Mouse (Mus musculus) left cerebral cortex, postnatal 25 days (tissue): ENCODE data around the gene Noxo1. TPM values are rescaled to one million over a fixed set of nuclear protein-coding genes. Genes with fewer than 3 reads are reported as not detected.

Experiments
- DNase-seq, 2 experiments: peaks; one replicate each; pipeline ENCODE4 v3.0.0; 2022; ENCODE audit warnings: low spot score in 2 of 2, mixed read lengths in 1 of 2
- intact Hi-C: fragments of 180-260 bp; cut with DNase I; formaldehyde crosslinking; loops from one replicate; pipeline ENCODE4 v1.15.1; 2025
- total RNA-seq, 2 experiments: library from RNA; stranded (reverse); gene quantifications; 2 replicates each; pipeline ENCODE4 v1.2.3; 2021

The Noxo1 gene
- total RNA-seq, 2 experiments from 2014 or later, result 3.1 to 3.7 TPM

DNA sequence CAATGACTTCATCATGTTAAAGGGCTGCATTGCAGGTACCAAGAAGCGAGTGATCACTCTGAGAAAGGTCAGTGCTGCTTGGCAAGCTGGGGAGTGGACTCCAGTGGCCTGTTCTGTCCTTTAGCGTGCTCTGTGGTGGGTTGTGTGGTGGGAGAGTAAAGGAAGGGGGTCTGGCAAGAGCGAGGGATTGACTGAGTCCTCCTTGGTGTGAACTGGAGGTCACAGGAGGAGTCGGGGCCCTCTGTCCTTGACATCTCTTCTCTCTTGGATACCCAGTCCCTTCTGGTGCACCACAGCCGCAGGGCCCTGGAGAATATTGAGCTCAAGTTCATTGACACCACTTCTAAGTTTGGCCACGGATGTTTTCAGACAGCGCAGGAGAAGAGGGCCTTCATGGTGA lies 39.4 kb downstream of the Noxo1 start:
- intact Hi-C loops, result no loop called here
- DNase-seq, result no peak

GRCm38 (mm10) chr17:24736330-24737051 lies 40.5 kb downstream of the Noxo1 start, which contains the start of gene Msrb1:
Gene Msrb1 (plus strand): TSS chr17:24736642.
- DNase-seq, result peak; percentile 86 to 97
- intact Hi-C loops, result no loop called here

DNA sequence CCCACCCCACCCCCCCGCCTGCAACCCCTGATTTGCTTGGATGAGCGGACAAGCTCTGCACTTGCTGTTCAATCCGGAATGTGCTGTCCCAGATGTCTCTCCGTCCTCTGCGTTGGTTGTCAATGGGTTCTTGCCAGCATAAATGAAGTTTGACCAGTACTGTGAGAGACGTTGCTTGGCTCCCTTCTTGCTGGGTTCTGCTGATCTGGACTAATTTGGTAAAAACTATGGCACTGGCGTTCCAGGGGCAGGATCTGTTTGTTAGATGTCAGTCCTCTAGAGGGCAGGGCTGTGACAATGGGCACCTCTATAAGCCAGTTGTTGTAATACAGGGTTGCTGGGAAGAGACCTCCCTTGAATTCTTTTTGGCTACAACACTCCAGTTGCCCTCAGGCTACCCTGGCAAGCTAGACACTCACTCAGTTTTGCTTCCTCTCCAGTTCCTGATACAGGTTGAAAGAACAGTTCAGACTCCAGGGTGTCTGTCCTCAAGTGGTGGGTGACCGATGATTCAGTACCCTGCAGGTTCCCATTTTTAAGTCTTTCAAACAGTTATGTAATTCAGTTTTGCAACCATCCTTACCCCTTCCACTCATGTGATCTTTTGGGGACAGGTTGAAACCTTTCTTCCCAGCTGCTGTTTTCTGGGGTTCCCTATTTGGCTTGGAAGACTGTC lies 41.2 kb downstream of the Noxo1 start:
- intact Hi-C loops, result no loop called here
- DNase-seq, result no peak

- intact Hi-C loops, result no loop called here
- DNase-seq, result no peak
Observed at GRCm38 (mm10) chr17:24738238-24738637, 42.2 kb downstream of the Noxo1 start.

DNA sequence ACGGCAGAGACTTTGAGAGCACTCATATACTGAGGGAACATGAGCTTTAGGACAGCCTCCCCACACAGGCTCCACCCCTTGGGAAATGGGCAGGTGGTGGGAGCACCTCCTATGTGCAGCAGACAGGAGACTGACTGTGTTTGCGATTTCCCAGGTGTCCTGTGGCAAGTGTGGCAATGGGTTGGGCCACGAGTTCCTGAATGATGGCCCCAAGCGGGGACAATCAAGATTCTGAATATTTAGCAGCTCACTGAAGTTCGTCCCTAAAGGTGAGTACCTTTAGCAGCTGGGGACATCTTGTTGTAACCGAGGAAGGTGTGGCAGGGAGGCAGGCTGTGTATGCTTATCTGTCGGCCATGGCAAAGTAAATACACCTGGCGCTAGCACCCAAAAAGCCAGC lies 43.9 kb downstream of the Noxo1 start:
- DNase-seq, result no peak
- intact Hi-C loops, result no loop called here

- no peak for DNase-seq
- intact Hi-C loops, result no loop called here
Observed at GRCm38 (mm10) chr17:24742307-24742706, 46.3 kb downstream of the Noxo1 start.

GRCm38 (mm10) chr17:24743896-24744295 lies 47.9 kb downstream of the Noxo1 start:
- intact Hi-C loops, result no loop called here
- DNase-seq, result no peak

- DNase-seq, result no peak
- intact Hi-C loops, result no loop called here
Observed at GRCm38 (mm10) chr17:24744381-24744780, 48.3 kb downstream of the Noxo1 start.

GRCm38 (mm10) chr17:24745526-24746497 lies 49.8 kb downstream of the Noxo1 start:
- intact Hi-C loops, result loop anchor here (1.0 to 5.0 kb wide), 2 partner anchors 71 to 136 kb away; no protein-coding TSS in a partner anchor

DNA sequence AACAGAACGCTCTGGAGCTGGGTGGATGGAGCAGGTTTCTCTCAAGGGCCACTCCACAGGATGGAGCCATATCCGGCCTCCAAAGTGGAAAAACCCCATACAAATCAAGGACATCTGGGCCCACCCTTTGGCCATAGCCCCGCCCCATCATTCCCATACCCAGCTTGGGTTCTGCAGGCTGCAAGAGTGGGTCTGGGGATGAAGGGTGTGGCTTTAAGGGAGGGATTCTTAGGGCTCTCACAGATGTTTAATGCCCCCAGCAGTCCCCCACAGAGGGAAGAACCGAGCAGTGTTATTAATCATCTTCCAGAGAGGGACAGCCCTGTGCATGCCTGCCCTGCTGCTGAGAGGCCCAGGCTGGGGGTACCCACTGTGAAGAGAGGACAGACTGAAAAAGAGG lies 51.0 kb downstream of the Noxo1 start:
- DNase-seq, result no peak
- intact Hi-C loops, result loop anchor here (5.0 kb wide), 1 partner anchor 135 kb away; no protein-coding TSS in a partner anchor

More at GRCm38 (mm10) chr17:24745526-24746497, 49.8 kb downstream of the Noxo1 start:
- peak; percentile 85 to 90 for DNase-seq

Other genes starting within 250 kb of the Noxo1 start
- 10 to 100 TPM; 30.4 to 33.2 TPM for gene E4f1, start 225.9 kb upstream of the Noxo1 start, total RNA-seq
- gene Pgp, start 225.8 kb upstream of the Noxo1 start, total RNA-seq, result 10 to 100 TPM; 70.2 to 72.3 TPM
- 1 to 10 TPM; 1.4 to 1.6 TPM for gene Bricd5, start 222.3 kb upstream of the Noxo1 start, total RNA-seq
- 10 to 100 TPM; 30.0 to 32.2 TPM for gene Mlst8, start 217.2 kb upstream of the Noxo1 start, total RNA-seq
- gene Caskin1, start 207.6 kb upstream of the Noxo1 start, total RNA-seq, result 100 to 1,000 TPM; 115 to 121 TPM
- 10 to 100 TPM; 75.1 to 77.7 TPM for gene Traf7, start 168.3 kb upstream of the Noxo1 start, total RNA-seq
- gene Rab26, start 162.0 kb upstream of the Noxo1 start, total RNA-seq, result 10 to 100 TPM; 53.4 to 59.5 TPM
- 10 to 100 TPM; 66.4 to 84.7 TPM for gene Pkd1, start 146.4 kb upstream of the Noxo1 start, total RNA-seq
- 100 to 1,000 TPM; 136 to 150 TPM for gene Tsc2, start 63.6 kb upstream of the Noxo1 start, total RNA-seq
- 1 to 10 TPM; 3.3 to 6.5 TPM for gene Nthl1, start 63.6 kb upstream of the Noxo1 start, total RNA-seq
- 10 to 100 TPM; 48.0 to 49.9 TPM for gene Slc9a3r2, start 45.9 kb upstream of the Noxo1 start, total RNA-seq
- gene Npw, start 37.8 kb upstream of the Noxo1 start, total RNA-seq, result 1 to 10 TPM in 1 of 2 experiments, not detected in 1; 1.2 TPM
- 10 to 100 TPM; 38.5 to 39.3 TPM for gene Zfp598, start 26.5 kb upstream of the Noxo1 start, total RNA-seq
- 100 to 1,000 TPM; 203 to 214 TPM for gene Syngr3, start 6.3 kb upstream of the Noxo1 start, total RNA-seq
- gene Gfer, start 78 bp upstream of the Noxo1 start, total RNA-seq, result 10 to 100 TPM; 19.9 to 20.2 TPM
- gene Tbl3, start 11.4 kb downstream of the Noxo1 start, total RNA-seq, result 10 to 100 TPM; 26.1 to 27.4 TPM
- not detected for gene Rnf151, start 21.8 kb downstream of the Noxo1 start, total RNA-seq
- gene Rps2, start 21.9 kb downstream of the Noxo1 start, total RNA-seq, result 100 to 1,000 TPM; 300 to 313 TPM
- gene Ndufb10, start 28.2 kb downstream of the Noxo1 start, total RNA-seq, result 100 to 1,000 TPM; 196 to 198 TPM
- gene Rpl3l, start 31.6 kb downstream of the Noxo1 start, total RNA-seq, result under 1 TPM in 1 of 2 experiments, not detected in 1; 0.34 TPM
- 10 to 100 TPM; 31.4 to 35.8 TPM for gene Msrb1, start 40.4 kb downstream of the Noxo1 start, total RNA-seq
- gene Hs3st6, start 56.8 kb downstream of the Noxo1 start, total RNA-seq, result under 1 TPM; 0.48 to 0.73 TPM
- not detected for gene Meiob, start 108.1 kb downstream of the Noxo1 start, total RNA-seq
- 100 to 1,000 TPM; 133 to 141 TPM for gene Hagh, start 143.9 kb downstream of the Noxo1 start, total RNA-seq
- gene Fahd1, start 154.1 kb downstream of the Noxo1 start, total RNA-seq, result 10 to 100 TPM; 17.6 to 20.9 TPM
- gene Igfals, start 169.8 kb downstream of the Noxo1 start, total RNA-seq, result not detected
- 10 to 100 TPM; 32.7 to 33.6 TPM for gene Nubp2, start 190.1 kb downstream of the Noxo1 start, total RNA-seq
- gene Spsb3, start 190.4 kb downstream of the Noxo1 start, total RNA-seq, result 10 to 100 TPM; 57.9 to 58.0 TPM
- 10 to 100 TPM; 52.9 to 59.1 TPM for gene Eme2, start 198.9 kb downstream of the Noxo1 start, total RNA-seq
- 10 to 100 TPM; 64.6 to 69.9 TPM for gene Mrps34, start 198.9 kb downstream of the Noxo1 start, total RNA-seq
- 10 to 100 TPM; 47.4 to 47.5 TPM for gene Nme3, start 200.3 kb downstream of the Noxo1 start, total RNA-seq
- 100 to 1,000 TPM; 345 to 372 TPM for gene Mapk8ip3, start 240.7 kb downstream of the Noxo1 start, total RNA-seq